Mouse (Mus musculus): Measurements from ENCODE around the gene Eif3i. TPM values are rescaled to one million over a fixed set of nuclear protein-coding genes. Genes with fewer than 3 reads are reported as not detected.

Gene Eif3i
- polyA plus RNA-seq, 1 experiment from 2014 or later: 125 TPM

DNA sequence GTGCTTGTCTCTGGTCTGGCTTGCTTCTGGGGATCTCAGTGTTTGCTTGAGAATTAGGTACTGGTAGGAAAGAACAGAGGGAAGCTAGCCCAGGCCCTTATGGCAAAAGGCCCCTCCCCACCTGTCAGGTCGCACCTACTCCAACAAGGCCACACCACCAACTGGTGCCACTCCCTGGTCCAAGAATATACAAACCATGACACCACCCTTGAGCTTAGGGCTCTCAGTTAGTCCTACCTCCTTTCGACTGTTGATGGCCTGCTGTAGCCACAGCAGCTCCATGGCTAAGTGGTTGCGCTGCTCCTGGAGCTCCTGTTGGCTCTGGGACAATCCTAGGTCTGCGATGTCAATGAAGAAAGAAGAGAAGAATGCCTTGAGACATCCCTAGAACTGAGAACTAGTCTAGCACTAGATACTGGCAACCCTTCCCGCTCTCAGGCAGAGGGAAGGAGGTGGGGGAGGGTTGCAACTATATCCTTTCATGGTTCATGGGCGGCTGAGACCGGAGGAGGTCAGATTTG, 16.7 kb upstream of the Eif3i start:
- no peak overlapping the region for H3K27ac ChIP-seq (ENCODE audit: low read depth)
- no peak overlapping the region for H3K4me2 ChIP-seq (ENCODE audit: low read depth, low read length)
- peaks cover 8% of the 10 kb centered on the region; the same call in 1 of the 2 replicates for H3K4me1 ChIP-seq (ENCODE audit: insufficient read depth)
- no peak overlapping the region for H3K4me3 ChIP-seq (ENCODE audit: low read depth, low read length)
- no peaks in the 10 kb centered on the region for H3K27me3 ChIP-seq (ENCODE audit: insufficient read depth, low read length)
- H3K9ac ChIP-seq (replicated peaks): no peak overlapping the region
- no peaks in the 10 kb centered on the region for H3K9me3 ChIP-seq (ENCODE audit: low read length)
- 90% methylated on average over 7 of the region's 7 CpGs for WGBS (ENCODE audit: insufficient replicate concordance)
- DNase-seq (no peak), ATAC-seq (no peak)
- no peak for TF ChIP-seq CTCF (IDR thresholded peaks at IDR 0.05; ENCODE audit: low read depth)
- TF ChIP-seq EP300 (IDR thresholded peaks at IDR 0.05; ENCODE audit: low read depth): no peak
- peaks cover 2% of the 10 kb centered on the region; the same call in 1 of the 2 replicates for H3K36me3 ChIP-seq (replicated peaks; ENCODE audit: insufficient read depth, low read length)

DNA sequence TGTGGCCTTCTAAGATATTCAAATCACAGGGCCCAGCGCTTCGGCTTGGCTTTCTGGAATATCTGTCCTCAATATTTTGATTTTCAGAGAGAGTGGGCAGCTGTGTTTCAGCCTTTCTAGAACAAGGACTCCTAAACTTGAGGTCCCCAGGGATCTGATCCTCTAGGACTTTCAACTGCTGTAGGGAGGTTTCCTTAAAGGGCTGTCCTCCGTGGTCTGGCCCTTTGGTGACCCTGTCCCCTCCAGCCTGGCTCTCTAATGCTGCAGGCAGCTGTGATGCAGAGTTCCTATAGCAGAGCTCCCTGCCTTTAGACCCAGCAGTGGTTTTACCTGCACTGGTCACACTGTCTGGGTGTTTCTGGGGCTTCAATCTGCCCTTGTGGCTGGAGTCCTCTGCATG, 16.2 kb upstream of the Eif3i start:
- 85% methylated on average over 3 of the region's 3 CpGs for WGBS (ENCODE audit: insufficient replicate concordance)
- ATAC-seq: no peak
- TF ChIP-seq CTCF (IDR thresholded peaks at IDR 0.05; ENCODE audit: low read depth) (no peak), EP300 (IDR thresholded peaks at IDR 0.05; ENCODE audit: low read depth) (no peak)

DNA sequence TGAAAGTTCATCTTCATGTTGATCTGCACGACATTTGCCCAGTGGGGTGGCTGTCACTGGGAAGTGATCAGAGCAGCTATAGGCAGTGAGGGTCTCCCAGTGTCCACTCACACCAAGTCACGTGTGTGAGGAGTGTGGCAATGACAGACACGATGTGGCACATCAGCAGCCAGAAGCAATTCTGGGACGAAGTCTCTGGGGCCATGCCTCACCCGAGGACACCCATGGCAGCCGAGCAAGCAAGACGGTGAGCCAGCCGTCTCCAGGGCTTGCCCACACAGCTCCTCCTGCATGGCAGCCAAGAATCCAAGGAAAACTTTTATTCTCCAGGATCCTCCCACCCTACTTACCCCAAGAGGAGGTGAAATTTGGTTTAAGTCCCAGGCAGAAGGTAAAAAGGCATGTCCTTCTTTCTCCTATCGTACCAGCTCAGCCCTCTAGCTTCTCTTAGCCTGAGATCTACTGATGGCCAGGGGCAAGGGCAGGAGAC, 15.4 kb upstream of the Eif3i start:
- no peak overlapping the region for H3K4me3 ChIP-seq (ENCODE audit: low read depth, low read length)

More for the DNA sequence above, 16.2 kb upstream of the Eif3i start:
- H3K27ac ChIP-seq (ENCODE audit: low read depth): no peak overlapping the region
- H3K36me3 ChIP-seq (replicated peaks; ENCODE audit: insufficient read depth, low read length): peaks cover 2% of the 10 kb centered on the region; the same call in 1 of the 2 replicates
- H3K4me1 ChIP-seq (ENCODE audit: insufficient read depth): peaks cover 8% of the 10 kb centered on the region; the same call in 1 of the 2 replicates
- H3K9me3 ChIP-seq (ENCODE audit: low read length): no peaks in the 10 kb centered on the region
- no peaks in the 10 kb centered on the region for H3K27me3 ChIP-seq (ENCODE audit: insufficient read depth, low read length)
- DNase-seq: no peak
- no peak overlapping the region for H3K9ac ChIP-seq (replicated peaks)
- no peak overlapping the region for H3K4me2 ChIP-seq (ENCODE audit: low read depth, low read length)
- no peak overlapping the region for H3K4me3 ChIP-seq (ENCODE audit: low read depth, low read length)

DNA sequence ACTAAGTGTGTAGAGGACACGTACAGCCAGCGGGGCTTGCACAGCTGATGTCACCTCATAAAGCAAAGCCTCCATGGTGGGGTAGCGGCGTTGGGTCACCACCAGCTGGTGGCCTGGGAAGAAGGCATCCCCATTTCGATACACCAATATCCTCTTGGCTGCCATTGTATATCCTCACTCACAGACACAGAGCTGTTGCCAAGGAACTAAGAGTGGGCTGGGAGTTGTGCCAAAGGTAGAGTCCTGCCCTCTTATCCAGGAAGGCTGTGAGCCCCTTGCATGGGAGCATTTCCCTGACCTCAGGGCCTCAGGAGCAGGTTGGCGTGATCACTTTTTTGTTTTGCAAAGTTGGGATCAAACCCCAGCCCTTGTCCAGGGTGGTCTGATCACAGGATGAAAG, 13.6 kb upstream of the Eif3i start, which contains the start of gene Dcdc2b:
TSS of gene Dcdc2b (minus strand) at position 165 of the 400 bp plus-strand sequence.
- H3K4me3 ChIP-seq (ENCODE audit: low read depth, low read length): no peak within 1 kb of the TSS
- WGBS (ENCODE audit: insufficient replicate concordance): 86% methylated on average over 6 of the region's 6 CpGs
- no peak for ATAC-seq
- H3K9me3 ChIP-seq (ENCODE audit: low read length): no peaks in the 10 kb centered on the region
- H3K36me3 ChIP-seq (replicated peaks; ENCODE audit: insufficient read depth, low read length): peaks cover 6% of the 10 kb centered on the region
- DNase-seq: no peak
- no peak within 1 kb of the TSS for H3K9ac ChIP-seq (replicated peaks)
- TF ChIP-seq CTCF (IDR thresholded peaks at IDR 0.05; ENCODE audit: low read depth): no peak
- no peak for TF ChIP-seq EP300 (IDR thresholded peaks at IDR 0.05; ENCODE audit: low read depth)
- H3K4me1 ChIP-seq (ENCODE audit: insufficient read depth): peaks cover 8% of the 10 kb centered on the region; the same call in 1 of the 2 replicates
- H3K4me2 ChIP-seq (ENCODE audit: low read depth, low read length): no peak within 1 kb of the TSS
- H3K27ac ChIP-seq (ENCODE audit: low read depth): no peak within 1 kb of the TSS
- no peaks in the 10 kb centered on the region for H3K27me3 ChIP-seq (ENCODE audit: insufficient read depth, low read length)

More for the DNA sequence above, 15.4 kb upstream of the Eif3i start:
- DNase-seq (no peak), ATAC-seq (no peak)
- no peaks in the 10 kb centered on the region for H3K27me3 ChIP-seq (ENCODE audit: insufficient read depth, low read length)
- 83% methylated on average over 9 of the region's 9 CpGs for WGBS (ENCODE audit: insufficient replicate concordance)
- H3K4me2 ChIP-seq (ENCODE audit: low read depth, low read length): no peak overlapping the region
- peaks cover 8% of the 10 kb centered on the region; the same call in 1 of the 2 replicates for H3K4me1 ChIP-seq (ENCODE audit: insufficient read depth)
- H3K27ac ChIP-seq (ENCODE audit: low read depth): no peak overlapping the region
- H3K36me3 ChIP-seq (replicated peaks; ENCODE audit: insufficient read depth, low read length): peaks cover 2% of the 10 kb centered on the region; the same call in 1 of the 2 replicates
- H3K9ac ChIP-seq (replicated peaks): no peak overlapping the region
- H3K9me3 ChIP-seq (ENCODE audit: low read length): no peaks in the 10 kb centered on the region
- TF ChIP-seq EP300 (IDR thresholded peaks at IDR 0.05; ENCODE audit: low read depth) (no peak), CTCF (IDR thresholded peaks at IDR 0.05; ENCODE audit: low read depth) (no peak)

DNA sequence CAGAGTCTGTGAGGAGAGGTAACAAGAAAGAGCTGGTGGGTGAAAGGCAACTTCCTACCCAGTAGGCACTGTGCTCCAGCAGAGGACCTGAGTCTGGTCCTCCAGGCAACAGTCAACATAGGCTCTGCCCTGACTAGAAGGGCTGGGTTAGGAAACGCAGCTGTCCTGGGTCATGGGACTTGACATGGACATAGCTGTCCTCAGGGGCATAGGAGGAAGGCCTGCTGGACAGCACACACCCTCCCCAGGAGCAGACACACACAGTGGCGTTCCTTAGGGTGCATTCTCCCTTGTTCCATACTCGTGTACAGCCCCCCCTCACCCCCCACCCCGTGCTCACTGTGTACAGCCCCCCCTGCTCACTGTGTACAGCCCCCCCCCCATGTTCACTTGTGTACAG, 10.0 kb upstream of the Eif3i start:
- H3K9me3 ChIP-seq (ENCODE audit: low read length): no peaks in the 10 kb centered on the region
- WGBS (ENCODE audit: insufficient replicate concordance): 60% methylated on average over 4 of the region's 4 CpGs

DNA sequence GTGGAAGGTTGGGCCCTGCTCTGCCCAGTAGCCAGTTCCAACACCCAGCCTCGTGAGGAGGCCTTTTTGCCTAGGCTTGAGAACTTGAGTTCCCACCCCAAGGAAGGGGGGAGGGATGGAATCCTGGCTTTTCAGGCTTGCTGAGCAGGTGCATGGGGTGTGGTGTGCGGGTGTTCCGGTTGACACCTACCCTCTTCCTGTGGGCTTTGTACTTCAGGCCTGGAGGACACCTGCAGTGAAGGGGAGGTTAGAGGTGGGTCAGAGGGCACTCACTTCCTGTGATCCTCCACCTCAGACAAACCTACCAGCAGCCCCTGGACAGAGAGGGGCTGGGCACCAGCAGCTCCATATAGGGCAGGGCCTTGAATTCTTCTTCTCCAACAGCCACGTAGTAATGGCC, 9.6 kb upstream of the Eif3i start:
- TF ChIP-seq EP300 (IDR thresholded peaks at IDR 0.05; ENCODE audit: low read depth) (no peak), CTCF (IDR thresholded peaks at IDR 0.05; ENCODE audit: low read depth) (no peak)
- H3K4me3 ChIP-seq (ENCODE audit: low read depth, low read length): no peak overlapping the region
- ATAC-seq (no peak), DNase-seq (no peak)
- H3K27ac ChIP-seq (ENCODE audit: low read depth): no peak overlapping the region
- no peak overlapping the region for H3K4me2 ChIP-seq (ENCODE audit: low read depth, low read length)
- 76% methylated on average over 4 of the region's 4 CpGs for WGBS (ENCODE audit: insufficient replicate concordance)
- peaks cover 5% of the 10 kb centered on the region; the same call in 1 of the 2 replicates for H3K4me1 ChIP-seq (ENCODE audit: insufficient read depth)
- no peak overlapping the region for H3K9ac ChIP-seq (replicated peaks)
- H3K9me3 ChIP-seq (ENCODE audit: low read length): no peaks in the 10 kb centered on the region
- no peaks in the 10 kb centered on the region for H3K27me3 ChIP-seq (ENCODE audit: insufficient read depth, low read length)
- peaks cover 29% of the 10 kb centered on the region for H3K36me3 ChIP-seq (replicated peaks; ENCODE audit: insufficient read depth, low read length)

More for the DNA sequence above, 10.0 kb upstream of the Eif3i start:
- Histone ChIP-seq H3K4me3 (ENCODE audit: low read depth, low read length) (no peak overlapping the region), H3K36me3 (replicated peaks; ENCODE audit: insufficient read depth, low read length) (peaks cover 26% of the 10 kb centered on the region), H3K9ac (replicated peaks) (no peak overlapping the region), H3K27me3 (ENCODE audit: insufficient read depth, low read length) (no peaks in the 10 kb centered on the region), H3K4me2 (ENCODE audit: low read depth, low read length) (no peak overlapping the region), H3K4me1 (ENCODE audit: insufficient read depth) (peaks cover 5% of the 10 kb centered on the region; the same call in 1 of the 2 replicates), H3K27ac (ENCODE audit: low read depth) (no peak overlapping the region)
- no peak for TF ChIP-seq EP300 (IDR thresholded peaks at IDR 0.05; ENCODE audit: low read depth)
- TF ChIP-seq CTCF (IDR thresholded peaks at IDR 0.05; ENCODE audit: low read depth): no peak
- DNase-seq: no peak
- ATAC-seq: no peak

Data from liver, postnatal 0 days (tissue).